Mouse (Mus musculus) right cerebral cortex, postnatal 10 days (tissue): ENCODE measurements around the gene P4htm.

Experiments used
- DNase-seq, 2 experiments: peaks; one replicate each; pipeline ENCODE4 v3.0.0; 2021; ENCODE audit warnings: low spot score in 2 of 2

The P4htm gene

DNA sequence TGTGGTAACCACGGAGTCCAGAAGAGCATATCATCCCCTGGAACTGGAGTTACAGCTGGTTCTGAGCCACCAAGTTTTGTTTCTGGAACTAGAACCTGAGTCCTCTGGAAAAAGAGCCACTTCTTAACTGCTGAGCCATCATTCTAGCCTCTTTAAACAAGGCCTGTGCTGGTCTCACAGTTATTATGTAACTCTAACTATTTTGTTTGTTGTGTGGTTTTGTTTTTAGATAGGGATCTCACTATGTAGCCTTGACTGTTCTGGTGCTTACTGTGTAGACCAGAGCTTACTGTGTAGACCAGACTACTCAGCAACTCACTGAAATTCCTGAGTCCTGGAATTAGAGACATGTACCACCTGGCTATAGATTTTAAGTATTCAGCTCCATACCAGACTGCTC, 50.6 kb downstream of the P4htm start:
- DNase-seq, result no peak

DNA sequence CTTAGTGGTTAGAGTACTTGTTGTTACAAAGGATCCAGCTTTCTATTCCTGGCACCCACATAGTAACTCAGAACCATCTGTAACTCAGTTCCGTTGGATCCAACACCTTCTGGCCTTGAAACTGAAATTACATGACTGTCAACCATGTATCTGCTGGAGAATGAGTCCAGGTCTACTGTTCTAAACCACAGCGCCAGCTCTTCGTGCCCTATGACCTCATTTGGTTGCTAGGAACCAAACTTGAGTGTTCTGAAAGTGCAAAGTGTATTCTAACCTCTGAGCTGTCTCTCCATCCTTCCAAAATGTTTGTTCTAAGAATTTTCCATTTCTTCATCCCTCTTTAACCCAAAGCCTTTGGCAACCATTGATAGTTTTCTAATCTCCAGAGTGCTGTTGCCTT, 51.5 kb downstream of the P4htm start:
- DNase-seq, result no peak

DNA sequence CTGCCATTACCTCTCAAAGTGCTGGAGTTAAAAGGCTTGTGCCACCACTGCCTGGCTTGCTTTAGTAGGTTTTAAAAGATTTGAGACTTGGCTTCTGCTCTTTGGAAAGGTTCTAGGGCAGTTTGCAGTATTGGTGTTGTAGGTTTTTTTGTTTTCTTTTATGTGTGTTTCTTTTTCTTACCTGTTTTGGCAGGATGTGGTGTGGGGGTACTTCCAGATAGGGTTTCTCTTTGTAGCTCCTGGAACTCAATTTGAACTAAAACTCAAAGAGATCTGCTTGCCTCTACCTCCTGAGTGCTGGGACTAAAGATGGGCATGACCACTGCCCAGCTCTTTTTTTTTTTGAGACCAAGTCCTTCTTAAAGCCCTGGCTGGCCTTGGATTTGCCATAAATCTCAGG, 56.6 kb downstream of the P4htm start:
- DNase-seq, result no peak

- DNase-seq, result no peak
Measured at GRCm38 (mm10) chr9:108531496-108531895, 66.0 kb downstream of the P4htm start.

- DNase-seq, result no peak
Measured at GRCm38 (mm10) chr9:108530954-108531353, 66.5 kb downstream of the P4htm start.
